ENCODE assay signal across 8 mouse cellular contexts in genomic region chr4:126256131-126256791, GRCm38 (mm10). TPM values are rescaled to one million over a fixed set of nuclear protein-coding genes. Genes with fewer than 3 reads are reported as not detected.
DNase-seq lines count a peak whose midpoint lies in the region; ATAC-seq and TF ChIP-seq lines count a peak whose summit lies in the region.

Gene Map7d1, minus strand, starts transcription at chr4:126256343.

- H3K4me2 ChIP-seq in embryonic facial prominence, embryonic 13.5 days = peak within 1 kb of the TSS; percentile 96
- peak within 1 kb of the TSS; percentile 96 for H3K4me2 ChIP-seq in limb, embryonic 13.5 days (replicated peaks)
- peak within 1 kb of the TSS; percentile 82 for H3K4me2 ChIP-seq in midbrain, embryonic 15.5 days

- H3K27ac ChIP-seq in embryonic facial prominence, embryonic 13.5 days = peak within 1 kb of the TSS; percentile 96
- H3K27ac ChIP-seq in heart, adult 2 months = peak within 1 kb of the TSS; percentile 100
- H3K27ac ChIP-seq in limb, embryonic 13.5 days = peak within 1 kb of the TSS; percentile 92
- H3K27ac ChIP-seq in midbrain, embryonic 15.5 days = peak within 1 kb of the TSS; percentile 96

- under 1% methylated on average over 59 of the region's 59 CpGs for WGBS in embryonic facial prominence, embryonic 13.5 days
- WGBS in heart, adult 2 months = under 1% methylated on average over 56 of the region's 59 CpGs
- WGBS in limb, embryonic 13.5 days = under 1% methylated on average over 54 of the region's 59 CpGs
- under 1% methylated on average over 59 of the region's 59 CpGs for WGBS in midbrain, embryonic 15.5 days

- peak; percentile 79 for ATAC-seq in embryonic facial prominence, embryonic 13.5 days (ENCODE audit: insufficient number of reproducible peaks, insufficient read depth, low FRiP score, low TSS enrichment, low read depth)
- peak; percentile 84 for ATAC-seq in limb, embryonic 13.5 days (ENCODE audit: low FRiP score, low read depth)
- peak; percentile 87 for ATAC-seq in midbrain, embryonic 15.5 days (replicated peaks)

- 0 out of 2 replicates have a peak, but pooled peaks have one; percentile 20 for TF ChIP-seq EP300 in heart, adult 2 months (IDR thresholded peaks at IDR 0.05; ENCODE audit: insufficient read depth, low read depth, low read length)

- no peaks in the 10 kb centered on the region for H3K27me3 ChIP-seq in embryonic facial prominence, embryonic 13.5 days
- no peaks in the 10 kb centered on the region for H3K27me3 ChIP-seq in heart, adult 2 months (ENCODE audit: control insufficient read depth, insufficient read depth, low read length)
- no peaks in the 10 kb centered on the region for H3K27me3 ChIP-seq in limb, embryonic 13.5 days
- H3K27me3 ChIP-seq in midbrain, embryonic 15.5 days (replicated peaks) = no peaks in the 10 kb centered on the region

- peak within 1 kb of the TSS; percentile 99 for H3K9ac ChIP-seq in embryonic facial prominence, embryonic 13.5 days
- H3K9ac ChIP-seq in heart, adult 2 months (ENCODE audit: low read depth, low read length) = peak within 1 kb of the TSS; percentile 89
- H3K9ac ChIP-seq in limb, embryonic 13.5 days = peak within 1 kb of the TSS; percentile 98
- H3K9ac ChIP-seq in midbrain, embryonic 15.5 days = peak within 1 kb of the TSS; percentile 94

- no peaks in the 10 kb centered on the region for H3K36me3 ChIP-seq in embryonic facial prominence, embryonic 13.5 days
- H3K36me3 ChIP-seq in heart, adult 2 months (ENCODE audit: control insufficient read depth, insufficient read depth, low read length) = peaks cover 5% of the 10 kb centered on the region; the same call in 1 of the 2 replicates
- peaks cover 15% of the 10 kb centered on the region; the same call in 1 of the 2 replicates for H3K36me3 ChIP-seq in limb, embryonic 13.5 days
- H3K36me3 ChIP-seq in midbrain, embryonic 15.5 days (replicated peaks) = no peaks in the 10 kb centered on the region

- peak; percentile 39 for TF ChIP-seq CTCF in heart, adult 2 months (IDR thresholded peaks at IDR 0.05)

- peak within 1 kb of the TSS; percentile 99 for H3K4me3 ChIP-seq in embryonic facial prominence, embryonic 13.5 days
- H3K4me3 ChIP-seq in heart, adult 2 months = peak within 1 kb of the TSS; percentile 100
- peak within 1 kb of the TSS; percentile 99 for H3K4me3 ChIP-seq in limb, embryonic 13.5 days
- H3K4me3 ChIP-seq in midbrain, embryonic 15.5 days = peak within 1 kb of the TSS; percentile 96

- no peaks in the 10 kb centered on the region for H3K9me3 ChIP-seq in embryonic facial prominence, embryonic 13.5 days
- H3K9me3 ChIP-seq in limb, embryonic 13.5 days = no peaks in the 10 kb centered on the region
- H3K9me3 ChIP-seq in midbrain, embryonic 15.5 days = no peaks in the 10 kb centered on the region

- peaks cover 78% of the 10 kb centered on the region for H3K4me1 ChIP-seq in embryonic facial prominence, embryonic 13.5 days
- H3K4me1 ChIP-seq in heart, adult 2 months (ENCODE audit: control insufficient read depth, insufficient read depth, low read length) = peaks cover 40% of the 10 kb centered on the region
- peaks cover 77% of the 10 kb centered on the region for H3K4me1 ChIP-seq in limb, embryonic 13.5 days
- peaks cover 56% of the 10 kb centered on the region for H3K4me1 ChIP-seq in midbrain, embryonic 15.5 days

- DNase-seq in 3134 (ENCODE audit: extremely low read depth, insufficient read length, low spot score) = peak; percentile 90
- peak; percentile 92 for DNase-seq in adrenal gland, postnatal 36 days
- DNase-seq in heart, adult 2 months = peak; percentile 93 to 95
- peak; percentile 78 to 86 for DNase-seq in kidney, adult 8-10 months
- DNase-seq in spleen, adult 18-20 months = peak; percentile 78 to 85

- intact Hi-C loops in heart, adult 2 months (cut with DNase I) = loop anchor here (1.0 kb wide), 1 partner anchor 18 kb away; no protein-coding TSS in a partner anchor

- peak; percentile 91 for TF ChIP-seq POLR2A in heart, adult 2 months (IDR thresholded peaks at IDR 0.05; ENCODE audit: insufficient read depth, low read depth, low read length)

- peaks cover 8% of the 10 kb centered on the region for H3K79me2 ChIP-seq in heart, adult 2 months (replicated peaks; ENCODE audit: control insufficient read depth, insufficient read depth, low read length)

RNA-seq across cellular contexts. Expression of gene Map7d1, which starts in this region (rescaled TPM):
- 10 to 100 TPM; 47.7 to 84.9 TPM for total RNA-seq in adrenal gland, postnatal 36 days (2021)
- polyA plus RNA-seq in embryonic facial prominence, embryonic 13.5 days (2015; fragmentation: Nextera tagmentation; extraction: Ambion mirVana) = 48.8 and 57.0 TPM in 2 replicates
- total RNA-seq in heart, adult 2 months (2021) = 100 to 1,000 TPM; 253 to 267 TPM
- polyA plus RNA-seq in heart, adult 2 months (2012; rRNA removed) = 149 and 161 TPM in 2 replicates
- polyA plus RNA-seq in limb, embryonic 13.5 days (2015; fragmentation: Nextera tagmentation; extraction: Ambion mirVana) = 46.5 and 49.9 TPM in 2 replicates
- 85.4 and 92.1 TPM in 2 replicates for polyA plus RNA-seq in midbrain, embryonic 15.5 days (2015; fragmentation: Nextera tagmentation; extraction: Ambion mirVana)

Comparison
In these comparisons a context has a peak if more than half of its experiments do, and no peak if none do; other contexts are left out.
1. Peak in every context shown above with its lines: DNase-seq, ATAC-seq, H3K4me3 ChIP-seq and H3K27ac ChIP-seq.